Mouse (Mus musculus) heart, adult 11 months (tissue): ENCODE data around the gene Olfr782.
"Not testable (repeated sequence)": the region's sequence is repeated elsewhere in the genome, so short reads cannot be mapped to it uniquely, and the experiment has no call there.

Experiments
- DNase-seq: peaks from one replicate; pipeline ENCODE4 v3.0.0; 2022

Olfr782 gene

DNA sequence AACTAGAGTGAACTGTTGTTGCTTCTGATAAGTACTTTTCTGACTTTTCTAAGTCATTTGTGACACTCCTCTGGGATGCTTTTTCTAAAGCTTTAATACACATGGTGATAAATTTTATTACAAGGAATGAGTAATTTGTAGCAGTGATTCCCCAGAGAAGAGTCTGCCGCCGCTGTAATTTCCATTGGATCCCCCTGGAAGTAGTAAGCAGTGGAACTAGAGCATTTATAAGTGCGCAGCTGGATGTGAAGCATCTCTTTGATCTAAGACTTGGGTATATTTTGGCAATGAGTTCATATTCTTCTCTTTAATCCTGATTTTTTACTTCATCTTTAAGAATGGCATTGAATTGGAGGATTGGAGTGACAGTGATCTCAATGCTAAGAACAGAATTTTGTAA lies at the start of gene Olfr782:
TSS of gene Olfr782 (plus strand) at position 301 of the 400 bp plus-strand sequence.
- no peak for DNase-seq

GRCm38 (mm10) chr10:129312973-129313372 lies 35.7 kb upstream of the Olfr782 start:
- not testable (repeated sequence) for DNase-seq

DNA sequence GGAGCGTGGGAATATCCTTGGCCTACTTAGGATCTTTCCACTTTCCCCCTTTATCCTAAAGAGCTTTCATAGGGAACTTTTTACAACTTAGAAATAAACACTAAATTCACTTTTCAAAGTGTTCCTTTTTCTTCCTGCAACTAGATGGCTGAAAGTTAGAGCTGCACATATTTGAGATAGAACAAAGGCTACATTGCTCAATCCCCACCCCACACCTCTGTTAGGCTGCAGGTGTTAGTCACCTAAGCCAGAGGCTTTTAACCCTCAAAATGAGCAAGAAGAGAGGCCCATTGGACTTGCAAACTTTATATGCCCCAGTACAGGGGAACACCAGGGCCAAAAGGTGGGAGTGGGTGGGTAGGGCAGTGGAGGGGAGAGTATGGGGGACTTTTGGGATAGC lies 35.1 kb upstream of the Olfr782 start:
- not testable (repeated sequence) for DNase-seq

- DNase-seq, result no peak
Observed at GRCm38 (mm10) chr10:129317817-129318216, 30.8 kb upstream of the Olfr782 start, which contains the start of gene Olfr780. Gene Olfr780, plus strand, starts transcription at chr10:129318117.

DNA sequence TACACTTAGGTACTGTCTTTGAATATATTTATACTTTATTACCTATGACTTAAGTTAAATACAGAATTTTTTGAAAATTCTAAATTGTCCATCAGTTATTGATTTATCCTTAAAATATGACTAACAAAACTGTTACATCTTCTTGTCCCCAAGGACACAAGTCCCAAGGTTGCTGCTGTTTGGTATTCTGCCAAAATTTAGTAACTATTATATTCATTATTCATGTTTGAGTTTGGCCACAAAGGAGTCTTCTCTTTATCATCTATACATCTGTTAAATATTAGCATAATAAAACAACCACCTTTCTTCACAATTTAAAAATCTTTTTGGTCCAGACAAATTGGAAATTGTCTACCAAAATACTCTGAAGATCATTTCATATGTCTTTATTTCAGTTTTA lies 20.1 kb upstream of the Olfr782 start, which contains the start of gene Olfr781:
TSS of gene Olfr781 (plus strand) at position 301 of the 400 bp plus-strand sequence.
- no peak for DNase-seq

GRCm38 (mm10) chr10:129352475-129352874 lies 3.8 kb downstream of the Olfr782 start:
- DNase-seq, result not testable (repeated sequence)

GRCm38 (mm10) chr10:129356496-129356895 lies 7.8 kb downstream of the Olfr782 start:
- not testable (repeated sequence) for DNase-seq

GRCm38 (mm10) chr10:129357307-129357706 lies 8.7 kb downstream of the Olfr782 start:
- no peak for DNase-seq

GRCm38 (mm10) chr10:129374051-129374450 lies 25.4 kb downstream of the Olfr782 start:
- not testable (repeated sequence) for DNase-seq

- no peak for DNase-seq
Observed at GRCm38 (mm10) chr10:129383783-129384182, 35.1 kb downstream of the Olfr782 start, which contains the start of gene Olfr784. Gene Olfr784, plus strand, starts transcription at chr10:129384083.

GRCm38 (mm10) chr10:129400892-129401291 lies 52.2 kb downstream of the Olfr782 start:
- no peak for DNase-seq
